Mouse (Mus musculus): ENCODE data around the gene Faap20. TPM values are rescaled to one million over a fixed set of nuclear protein-coding genes. Genes with fewer than 3 reads are reported as not detected.
"Not testable (repeated sequence)": the region's sequence is repeated elsewhere in the genome, so short reads cannot be mapped to it uniquely, and the experiment has no call there.

Faap20 gene
- polyA plus RNA-seq, 1 experiment: 40.4 TPM

GRCm38 (mm10) chr4:155243233-155243632 is 6.4 kb upstream of the Faap20 start:
- H3K4me2 ChIP-seq (ENCODE audit: low read depth): no peak overlapping the region
- no peak overlapping the region for H3K4me3 ChIP-seq
- no peak overlapping the region for H3ac ChIP-seq (ENCODE audit: control insufficient read depth, insufficient read length)
- no peaks in the 10 kb centered on the region for H3K36me3 ChIP-seq (ENCODE audit: control insufficient read depth, insufficient read depth)
- H3K79me2 ChIP-seq (ENCODE audit: control insufficient read depth, insufficient read depth): no peaks in the 10 kb centered on the region
- no peak for TF ChIP-seq POLR2AphosphoS2 (IDR thresholded peaks at IDR 0.05; ENCODE audit: insufficient read length, low read depth)
- no peak for TF ChIP-seq POLR2A (IDR thresholded peaks at IDR 0.05; ENCODE audit: insufficient read length, low read depth)
- no peaks in the 10 kb centered on the region for H3K27me3 ChIP-seq (ENCODE audit: control insufficient read depth, insufficient read depth, insufficient read length)

- peaks cover 3% of the 10 kb centered on the region for H3K79me2 ChIP-seq (ENCODE audit: control insufficient read depth, insufficient read depth)
- no peaks in the 10 kb centered on the region for H3K36me3 ChIP-seq (ENCODE audit: control insufficient read depth, insufficient read depth)
- H3K4me3 ChIP-seq: no peak overlapping the region
- TF ChIP-seq MYOG (IDR thresholded peaks at IDR 0.05; ENCODE audit: control insufficient read depth in 1 of 3, insufficient read depth in 1 of 3, insufficient read length in 2 of 3, low read depth in 2 of 3) (no peak), MAX (IDR thresholded peaks at IDR 0.05; ENCODE audit: low read depth) (no peak)
- H3K27me3 ChIP-seq (ENCODE audit: control insufficient read depth, insufficient read depth, insufficient read length): no peaks in the 10 kb centered on the region
- peak overlapping the region; percentile 14 for H3K4me2 ChIP-seq (ENCODE audit: low read depth)
- no peak overlapping the region for H3ac ChIP-seq (ENCODE audit: control insufficient read depth, insufficient read length)
Observed at GRCm38 (mm10) chr4:155245770-155246492, 3.7 kb upstream of the Faap20 start.

- Histone ChIP-seq H3K4me3 (no peak overlapping the region), H3ac (ENCODE audit: control insufficient read depth, insufficient read length) (no peak overlapping the region), H3K27me3 (ENCODE audit: control insufficient read depth, insufficient read depth, insufficient read length) (no peaks in the 10 kb centered on the region), H3K4me2 (ENCODE audit: low read depth) (no peak overlapping the region), H3K79me2 (ENCODE audit: control insufficient read depth, insufficient read depth) (peaks cover 9% of the 10 kb centered on the region), H3K36me3 (ENCODE audit: control insufficient read depth, insufficient read depth) (no peaks in the 10 kb centered on the region)
- TF ChIP-seq REST (IDR thresholded peaks at IDR 0.05; ENCODE audit: insufficient read depth, insufficient read length): no peak
- TF ChIP-seq MYOG (IDR thresholded peaks at IDR 0.05; ENCODE audit: control insufficient read depth in 1 of 3, insufficient read depth in 1 of 3, insufficient read length in 2 of 3, low read depth in 2 of 3): peak in 2 of 3 experiments; percentile 35 to 61
- no peak for TF ChIP-seq TCF3 (IDR thresholded peaks at IDR 0.05; ENCODE audit: insufficient read length, low read depth)
- TF ChIP-seq USF1 (IDR thresholded peaks at IDR 0.05; ENCODE audit: low read depth): no peak
- no peak for TF ChIP-seq SRF (IDR thresholded peaks at IDR 0.05; ENCODE audit: control insufficient read depth, insufficient read length, low read depth)
- no peak for TF ChIP-seq TCF12 (IDR thresholded peaks at IDR 0.05; ENCODE audit: insufficient read depth, poor library complexity, severe bottlenecking)
- TF ChIP-seq POLR2AphosphoS2 (IDR thresholded peaks at IDR 0.05; ENCODE audit: insufficient read length, low read depth): no peak
- TF ChIP-seq E2F4 (IDR thresholded peaks at IDR 0.05; ENCODE audit: insufficient read depth): no peak
- TF ChIP-seq CEBPB (IDR thresholded peaks at IDR 0.05; ENCODE audit: insufficient read depth, poor library complexity, severe bottlenecking): no peak
- TF ChIP-seq MAX (IDR thresholded peaks at IDR 0.05; ENCODE audit: low read depth): no peak
- no peak for TF ChIP-seq POLR2A (IDR thresholded peaks at IDR 0.05; ENCODE audit: insufficient read length, low read depth)
- TF ChIP-seq MYOD1 (IDR thresholded peaks at IDR 0.05; ENCODE audit: control insufficient read depth in 1 of 3, insufficient read length in 2 of 3, low read depth in 2 of 3): peak in 2 of 3 experiments; percentile 53 to 80
Observed at GRCm38 (mm10) chr4:155246691-155247105, 2.9 kb upstream of the Faap20 start.

- not testable (repeated sequence) for H3K27me3 ChIP-seq (ENCODE audit: control insufficient read depth, insufficient read depth, insufficient read length); H3K4me2 ChIP-seq (ENCODE audit: low read depth); H3K79me2 ChIP-seq (ENCODE audit: control insufficient read depth, insufficient read depth); H3K4me3 ChIP-seq; H3ac ChIP-seq (ENCODE audit: control insufficient read depth, insufficient read length); H3K36me3 ChIP-seq (ENCODE audit: control insufficient read depth, insufficient read depth)
Observed at GRCm38 (mm10) chr4:155248054-155248453, 1.5 kb upstream of the Faap20 start.

GRCm38 (mm10) chr4:155249257-155249647 is 350 bp upstream of the Faap20 start:
- peak overlapping the region; percentile 76 for H3K4me3 ChIP-seq
- H3K27me3 ChIP-seq (ENCODE audit: control insufficient read depth, insufficient read depth, insufficient read length): no peaks in the 10 kb centered on the region
- peaks cover 9% of the 10 kb centered on the region for H3K79me2 ChIP-seq (ENCODE audit: control insufficient read depth, insufficient read depth)
- peak overlapping the region; percentile 97 for H3K4me2 ChIP-seq (ENCODE audit: low read depth)
- no peaks in the 10 kb centered on the region for H3K36me3 ChIP-seq (ENCODE audit: control insufficient read depth, insufficient read depth)
- TF ChIP-seq MYOG (IDR thresholded peaks at IDR 0.05; ENCODE audit: control insufficient read depth in 1 of 3, insufficient read depth in 1 of 3, insufficient read length in 2 of 3, low read depth in 2 of 3): no peak
- no peak for TF ChIP-seq TCF3 (IDR thresholded peaks at IDR 0.05; ENCODE audit: insufficient read length, low read depth)
- TF ChIP-seq E2F4 (IDR thresholded peaks at IDR 0.05; ENCODE audit: insufficient read depth): no peak
- TF ChIP-seq REST (IDR thresholded peaks at IDR 0.05; ENCODE audit: insufficient read depth, insufficient read length): no peak
- TF ChIP-seq TCF12 (IDR thresholded peaks at IDR 0.05; ENCODE audit: insufficient read depth, poor library complexity, severe bottlenecking): no peak
- TF ChIP-seq POLR2A (IDR thresholded peaks at IDR 0.05; ENCODE audit: insufficient read length, low read depth): no peak
- no peak for TF ChIP-seq MYOD1 (IDR thresholded peaks at IDR 0.05; ENCODE audit: control insufficient read depth in 1 of 3, insufficient read length in 2 of 3, low read depth in 2 of 3)
- no peak for TF ChIP-seq MAX (IDR thresholded peaks at IDR 0.05; ENCODE audit: low read depth)
- no peak for TF ChIP-seq CEBPB (IDR thresholded peaks at IDR 0.05; ENCODE audit: insufficient read depth, poor library complexity, severe bottlenecking)
- TF ChIP-seq SRF (IDR thresholded peaks at IDR 0.05; ENCODE audit: control insufficient read depth, insufficient read length, low read depth): no peak
- TF ChIP-seq USF1 (IDR thresholded peaks at IDR 0.05; ENCODE audit: low read depth): no peak
- TF ChIP-seq POLR2AphosphoS2 (IDR thresholded peaks at IDR 0.05; ENCODE audit: insufficient read length, low read depth): no peak
- H3ac ChIP-seq (ENCODE audit: control insufficient read depth, insufficient read length): peak overlapping the region; percentile 52

All from myocyte (in vitro differentiated cells).